Mouse (Mus musculus): ENCODE measurements around the gene Adam33. TPM values are rescaled to one million over a fixed set of nuclear protein-coding genes. Genes with fewer than 3 reads are reported as not detected.

Adam33 gene
- polyA plus RNA-seq, 1 experiment from 2014 or later, result 2.1 TPM

DNA sequence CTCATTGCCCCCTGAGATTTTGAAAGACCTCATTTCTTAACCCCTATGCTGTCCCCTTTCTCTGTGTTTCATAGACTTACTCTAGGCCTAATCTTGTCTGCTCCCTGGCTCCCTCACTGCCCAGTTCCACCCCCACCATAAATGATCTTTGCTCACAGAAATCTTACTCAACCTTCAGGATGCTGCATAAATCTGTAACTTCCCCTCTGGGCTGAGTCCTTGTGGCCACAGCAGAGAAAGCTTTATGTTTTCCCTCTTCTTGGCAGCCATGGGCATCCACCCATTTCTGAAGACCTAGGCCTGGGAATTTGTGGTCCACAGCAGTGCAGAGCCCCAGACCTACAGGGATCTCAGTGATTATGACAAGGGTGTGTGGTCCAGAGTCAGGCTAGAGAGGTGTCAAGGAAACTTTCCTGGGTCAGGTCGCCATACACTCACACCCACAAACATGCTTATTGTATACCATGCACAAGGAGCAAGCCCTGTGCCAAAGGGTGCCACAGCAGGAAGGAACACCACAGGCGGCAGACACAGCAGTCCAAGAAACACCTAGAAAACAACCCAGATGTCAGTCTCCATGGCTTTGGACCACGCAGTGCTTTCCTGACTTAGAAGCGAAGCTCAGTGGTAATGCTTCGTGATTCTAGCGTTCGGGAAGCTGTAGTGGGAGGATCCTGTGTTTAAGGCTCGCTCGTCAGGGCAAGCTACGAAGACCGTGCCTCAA is 23.2 kb upstream of the Adam33 start, which contains the start of gene Siglec1:
Siglec1 (minus strand) TSS at position 99 of the 724 bp plus-strand sequence.
- no peak within 1 kb of the TSS for H3K9ac ChIP-seq (replicated peaks)
- no peak for ATAC-seq (ENCODE audit: low FRiP score, low read depth)
- no peak within 1 kb of the TSS for H3K4me3 ChIP-seq
- H3K4me1 ChIP-seq, result no peaks in the 10 kb centered on the region
- 85% methylated on average over 11 of the region's 11 CpGs for WGBS
- no peak within 1 kb of the TSS for H3K27ac ChIP-seq (replicated peaks)
- no peaks in the 10 kb centered on the region for H3K27me3 ChIP-seq
- no peaks in the 10 kb centered on the region for H3K36me3 ChIP-seq
- no peak within 1 kb of the TSS for H3K4me2 ChIP-seq (replicated peaks)
- H3K9me3 ChIP-seq, result no peaks in the 10 kb centered on the region

DNA sequence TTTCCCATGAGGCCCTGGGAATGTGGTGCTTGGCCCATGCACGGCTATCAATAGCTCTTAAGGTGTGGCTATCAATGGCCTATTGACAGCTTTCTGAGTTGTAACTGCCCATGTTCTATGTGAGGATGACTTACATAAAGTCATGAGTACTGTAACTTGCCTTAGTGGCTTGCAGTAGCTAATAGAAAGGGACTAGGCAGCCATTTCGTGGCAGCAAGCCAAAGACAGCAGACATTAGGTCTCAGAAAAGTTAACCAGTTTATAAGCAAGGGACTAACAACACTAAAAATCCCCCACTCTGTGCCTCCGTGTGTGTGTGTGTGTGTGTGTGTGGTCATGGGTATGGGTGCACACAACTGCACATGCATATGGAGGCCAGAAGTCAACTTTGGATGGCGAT is 20.6 kb upstream of the Adam33 start:
- Histone ChIP-seq H3K36me3 (no peaks in the 10 kb centered on the region), H3K4me2 (replicated peaks) (no peak overlapping the region), H3K9ac (replicated peaks) (no peak overlapping the region), H3K4me3 (no peak overlapping the region), H3K27ac (replicated peaks) (no peak overlapping the region), H3K27me3 (no peaks in the 10 kb centered on the region), H3K4me1 (no peaks in the 10 kb centered on the region), H3K9me3 (no peaks in the 10 kb centered on the region)
- no peak for ATAC-seq (ENCODE audit: low FRiP score, low read depth)
- 93% methylated on average over 4 of the region's 4 CpGs for WGBS

DNA sequence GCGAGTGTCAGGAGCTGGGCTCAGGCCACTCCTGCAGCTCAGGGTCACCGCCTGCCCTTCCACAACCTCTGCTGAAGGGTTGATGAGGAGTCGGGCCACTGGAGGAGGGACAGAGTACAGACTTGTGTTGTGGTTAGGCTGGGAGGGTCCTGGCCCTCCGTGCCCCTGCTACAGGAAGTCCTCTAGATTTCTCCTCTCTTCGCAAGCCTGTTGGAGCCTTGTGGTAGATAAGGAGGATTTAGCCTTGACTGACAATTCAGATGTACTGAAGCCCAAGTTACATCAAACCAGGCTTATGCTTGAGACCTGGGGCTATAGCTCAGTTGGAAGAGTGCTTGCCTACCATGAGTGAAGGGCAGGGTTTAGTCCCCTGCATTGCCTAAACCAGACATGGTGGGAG is 16.9 kb upstream of the Adam33 start:
- Histone ChIP-seq H3K9me3 (no peaks in the 10 kb centered on the region), H3K27me3 (no peaks in the 10 kb centered on the region), H3K36me3 (no peaks in the 10 kb centered on the region), H3K9ac (replicated peaks) (no peak overlapping the region), H3K4me3 (no peak overlapping the region), H3K4me2 (replicated peaks) (no peak overlapping the region), H3K4me1 (no peaks in the 10 kb centered on the region), H3K27ac (replicated peaks) (no peak overlapping the region)
- 88% methylated on average over 5 of the region's 5 CpGs for whole genome bisulfite sequencing
- ATAC-seq (ENCODE audit: low FRiP score, low read depth), result no peak

DNA sequence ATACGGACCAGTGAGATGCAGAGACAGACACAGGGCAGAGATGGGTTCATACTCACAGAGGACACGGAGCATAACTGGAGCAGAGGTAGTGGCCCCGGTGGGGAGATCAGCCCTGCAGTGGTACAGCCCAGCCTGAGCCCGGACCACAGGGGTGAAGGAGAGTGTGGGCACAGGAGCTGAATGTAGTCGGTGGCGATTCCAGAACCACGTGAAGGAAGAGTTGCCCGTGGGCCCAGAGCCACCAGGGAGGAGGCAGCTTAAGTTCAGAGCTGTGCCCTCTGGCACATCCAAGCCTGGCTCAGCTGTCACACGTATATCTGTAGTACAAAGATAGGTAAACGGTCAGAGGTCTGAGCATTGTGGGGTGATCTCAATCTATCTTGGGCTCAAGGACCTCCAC is 8.9 kb upstream of the Adam33 start:
- H3K27me3 ChIP-seq, result no peaks in the 10 kb centered on the region
- WGBS, result 91% methylated on average over 10 of the region's 10 CpGs
- no peak overlapping the region for H3K9ac ChIP-seq (replicated peaks)
- no peaks in the 10 kb centered on the region for H3K4me1 ChIP-seq
- H3K36me3 ChIP-seq, result no peaks in the 10 kb centered on the region
- no peaks in the 10 kb centered on the region for H3K9me3 ChIP-seq
- ATAC-seq (ENCODE audit: low FRiP score, low read depth), result no peak
- H3K4me2 ChIP-seq (replicated peaks), result no peak overlapping the region
- no peak overlapping the region for H3K4me3 ChIP-seq
- H3K27ac ChIP-seq (replicated peaks), result no peak overlapping the region

DNA sequence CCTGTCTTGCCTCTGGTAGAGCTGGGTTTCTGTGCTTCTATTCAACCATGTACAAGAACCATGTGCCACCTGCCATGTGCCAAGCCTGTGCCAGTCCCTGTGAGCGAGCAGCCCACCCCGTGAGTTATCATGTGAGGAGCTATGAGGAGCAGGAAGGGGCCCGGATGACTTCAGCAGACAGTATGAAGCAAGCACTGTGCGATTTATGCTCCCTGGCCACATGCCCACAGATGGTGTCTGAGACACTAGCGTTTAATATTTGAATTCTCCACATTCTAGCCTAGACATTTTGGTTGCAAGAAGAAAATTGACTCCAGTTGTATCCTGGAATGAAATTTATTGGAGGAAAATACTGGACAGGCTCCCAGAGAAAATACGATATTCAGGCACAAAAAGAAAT is 3.9 kb upstream of the Adam33 start:
- H3K4me3 ChIP-seq, result no peak overlapping the region
- H3K27me3 ChIP-seq, result peaks cover 29% of the 10 kb centered on the region
- 81% methylated on average over 6 of the region's 6 CpGs for WGBS
- no peaks in the 10 kb centered on the region for H3K9me3 ChIP-seq
- H3K27ac ChIP-seq (replicated peaks), result no peak overlapping the region
- peaks cover 7% of the 10 kb centered on the region for H3K4me1 ChIP-seq
- no peaks in the 10 kb centered on the region for H3K36me3 ChIP-seq
- H3K4me2 ChIP-seq (replicated peaks), result no peak overlapping the region
- H3K9ac ChIP-seq (replicated peaks), result no peak overlapping the region
- ATAC-seq (ENCODE audit: low FRiP score, low read depth), result no peak

DNA sequence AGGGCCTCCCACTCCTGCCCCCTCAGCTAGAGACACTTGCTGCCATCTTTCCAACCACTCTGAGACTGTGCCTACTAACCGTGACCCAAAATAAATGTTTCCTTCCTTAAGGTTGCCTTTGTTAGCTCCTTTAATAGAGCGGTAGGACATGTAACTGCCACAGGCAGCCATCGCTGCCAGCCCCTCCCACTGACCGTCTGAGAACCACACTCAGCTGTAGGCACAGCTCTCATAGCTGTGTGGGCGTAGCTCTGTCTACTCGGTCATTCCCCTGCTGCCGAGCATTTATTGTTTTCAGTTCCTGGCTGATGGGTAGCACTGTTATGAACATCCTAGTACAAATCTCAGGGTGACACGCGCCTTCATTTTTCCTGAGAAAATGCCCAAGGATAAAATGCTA is 2.7 kb upstream of the Adam33 start:
- Histone ChIP-seq H3K9me3 (no peaks in the 10 kb centered on the region), H3K27me3 (peaks cover 40% of the 10 kb centered on the region), H3K4me2 (replicated peaks) (no peak overlapping the region), H3K27ac (replicated peaks) (no peak overlapping the region), H3K4me3 (no peak overlapping the region), H3K9ac (replicated peaks) (no peak overlapping the region), H3K4me1 (peaks cover 7% of the 10 kb centered on the region), H3K36me3 (no peaks in the 10 kb centered on the region)
- no peak for ATAC-seq (ENCODE audit: low FRiP score, low read depth)
- 69% methylated on average over 9 of the region's 9 CpGs for WGBS

DNA sequence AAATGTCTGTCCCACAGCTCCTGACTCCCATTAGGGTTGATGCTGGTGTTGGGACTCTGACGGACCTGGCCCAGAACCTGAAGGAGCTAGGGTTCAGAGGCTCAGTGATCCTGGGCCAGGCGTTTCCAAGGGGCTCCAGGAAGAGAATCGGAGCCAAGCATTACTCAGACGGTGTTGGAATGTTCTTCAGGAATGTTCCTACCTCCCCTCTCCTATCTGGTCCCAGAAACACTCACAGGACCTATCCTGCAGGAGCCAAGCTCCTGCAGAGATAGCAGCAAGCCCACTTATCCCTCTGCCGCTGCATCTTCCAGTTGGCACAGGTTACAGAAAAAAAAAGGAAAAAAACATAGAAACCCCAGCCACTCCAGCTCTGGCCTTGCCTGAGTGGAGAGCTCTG is 2.0 kb downstream of the Adam33 start:
- Histone ChIP-seq H3K27ac (replicated peaks) (no peak overlapping the region), H3K4me1 (peaks cover 7% of the 10 kb centered on the region), H3K36me3 (no peaks in the 10 kb centered on the region), H3K27me3 (peaks cover 66% of the 10 kb centered on the region), H3K4me2 (replicated peaks) (no peak overlapping the region), H3K4me3 (no peak overlapping the region), H3K9me3 (no peaks in the 10 kb centered on the region), H3K9ac (replicated peaks) (no peak overlapping the region)
- WGBS, result 69% methylated on average over 5 of the region's 5 CpGs
- no peak for ATAC-seq (ENCODE audit: low FRiP score, low read depth)

DNA sequence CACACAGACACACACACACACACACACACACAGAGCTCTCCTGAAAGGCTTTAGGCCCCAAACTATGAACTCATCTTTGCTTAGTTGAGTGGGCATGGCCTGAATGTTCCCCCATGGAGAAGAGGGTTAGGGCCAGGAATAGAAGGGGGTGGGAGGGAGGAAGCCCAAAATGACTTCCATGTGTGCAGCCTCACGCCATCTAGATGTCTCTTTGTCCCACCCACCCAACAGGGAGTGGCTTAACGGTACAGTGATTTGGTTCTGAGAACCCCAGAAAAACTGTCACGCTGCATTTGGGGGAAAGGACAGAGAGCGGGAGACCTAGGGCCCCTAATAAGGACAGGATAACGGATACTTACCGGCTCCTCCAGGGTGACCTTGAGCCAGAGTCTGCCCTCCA is 2.8 kb downstream of the Adam33 start:
- Histone ChIP-seq H3K9ac (replicated peaks) (no peak overlapping the region), H3K4me1 (peaks cover 12% of the 10 kb centered on the region), H3K36me3 (no peaks in the 10 kb centered on the region), H3K9me3 (no peaks in the 10 kb centered on the region), H3K27me3 (peaks cover 68% of the 10 kb centered on the region), H3K4me2 (replicated peaks) (no peak overlapping the region), H3K4me3 (no peak overlapping the region), H3K27ac (replicated peaks) (no peak overlapping the region)
- WGBS, result 64% methylated on average over 6 of the region's 6 CpGs
- ATAC-seq (ENCODE audit: low FRiP score, low read depth), result no peak

DNA sequence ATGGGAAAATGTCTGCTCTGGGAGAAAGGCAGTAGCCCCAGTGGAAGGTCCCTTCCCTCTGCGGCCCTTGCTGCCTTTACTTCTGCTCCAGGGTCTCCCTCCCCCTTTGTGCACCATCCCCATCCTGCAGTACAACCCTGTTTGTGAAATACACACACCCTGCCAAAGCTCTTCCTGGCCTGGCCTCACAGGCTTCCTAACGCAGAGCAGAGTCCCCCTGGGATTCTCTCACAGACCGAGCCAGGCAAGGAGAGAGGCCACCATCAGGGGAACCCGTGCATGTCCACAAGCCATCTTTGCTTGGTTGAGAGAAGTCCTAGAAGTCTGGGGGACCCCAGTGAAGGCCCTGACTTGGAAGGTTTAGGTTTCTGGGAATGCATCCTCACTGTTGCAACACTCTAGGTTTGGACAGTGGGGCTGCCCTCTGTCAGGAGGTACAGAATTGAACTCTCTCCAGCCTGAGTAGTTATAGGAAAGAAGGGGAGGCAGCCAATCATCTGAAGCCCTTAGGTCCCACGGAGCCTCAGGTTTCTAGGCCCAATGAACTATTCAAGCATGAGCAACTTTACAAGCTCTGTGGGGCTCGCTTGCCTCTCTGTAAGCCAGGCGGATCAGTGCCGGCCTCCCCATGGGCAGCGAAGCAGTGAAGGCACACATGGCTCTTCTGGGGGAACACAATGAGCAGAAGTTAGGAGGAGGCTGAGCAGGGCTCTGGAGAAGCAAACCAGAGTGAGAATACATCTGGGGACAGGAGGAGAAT is 3.7 kb downstream of the Adam33 start:
- peaks cover 75% of the 10 kb centered on the region for H3K27me3 ChIP-seq
- H3K4me3 ChIP-seq, result no peak overlapping the region
- 57% methylated on average over 9 of the region's 9 CpGs for WGBS
- no peak for ATAC-seq (ENCODE audit: low FRiP score, low read depth)
- H3K9me3 ChIP-seq, result no peaks in the 10 kb centered on the region
- H3K9ac ChIP-seq (replicated peaks), result no peak overlapping the region
- H3K36me3 ChIP-seq, result no peaks in the 10 kb centered on the region
- no peak overlapping the region for H3K4me2 ChIP-seq (replicated peaks)
- H3K4me1 ChIP-seq, result peaks cover 16% of the 10 kb centered on the region
- H3K27ac ChIP-seq (replicated peaks), result no peak overlapping the region

DNA sequence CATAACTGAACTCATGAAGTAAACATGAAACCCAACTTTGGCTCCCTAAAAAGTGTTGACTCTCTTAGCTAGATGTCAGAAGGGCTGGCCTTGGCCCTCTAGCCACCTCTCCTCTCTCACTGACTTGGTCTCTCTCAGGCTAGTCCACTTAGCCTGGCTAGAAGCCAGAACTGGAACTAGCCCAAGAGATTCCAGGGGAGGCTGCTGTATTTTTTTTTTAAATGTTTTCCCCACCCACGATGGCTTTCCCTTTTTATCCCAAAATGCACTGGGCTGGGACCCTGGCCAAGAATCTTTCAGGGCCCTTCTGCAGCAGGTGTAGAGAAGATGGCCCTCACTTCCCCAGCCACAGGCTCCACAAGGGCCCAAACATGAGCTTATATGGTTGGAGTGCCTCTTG is 4.2 kb downstream of the Adam33 start:
- H3K27me3 ChIP-seq, result peaks cover 75% of the 10 kb centered on the region
- H3K27ac ChIP-seq (replicated peaks), result no peak overlapping the region
- peaks cover 19% of the 10 kb centered on the region for H3K4me1 ChIP-seq
- H3K4me2 ChIP-seq (replicated peaks), result no peak overlapping the region
- no peak overlapping the region for H3K4me3 ChIP-seq
- no peaks in the 10 kb centered on the region for H3K9me3 ChIP-seq
- ATAC-seq (ENCODE audit: low FRiP score, low read depth), result no peak
- no peaks in the 10 kb centered on the region for H3K36me3 ChIP-seq
- no peak overlapping the region for H3K9ac ChIP-seq (replicated peaks)
- 83% methylated on average over 1 of the region's 1 CpGs for WGBS

DNA sequence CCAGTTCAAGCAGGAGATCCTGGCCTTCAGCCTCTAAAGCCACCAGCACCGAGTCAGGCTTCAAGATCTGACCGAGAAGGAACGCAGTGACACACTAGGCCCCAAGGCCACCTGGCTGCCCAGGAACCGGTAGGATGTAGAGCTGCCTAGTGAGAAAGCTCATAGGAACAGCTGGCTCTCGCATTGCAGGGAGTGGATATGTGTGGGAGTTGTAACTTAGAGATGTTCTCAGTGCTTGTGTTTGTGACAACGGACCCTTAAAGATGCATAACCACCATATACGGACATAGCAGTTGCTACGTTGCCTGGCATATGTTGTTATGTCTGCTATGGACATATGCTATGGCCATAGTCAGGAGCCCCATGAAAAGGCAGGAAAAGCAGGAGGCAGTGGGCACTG is 4.9 kb downstream of the Adam33 start:
- H3K4me2 ChIP-seq (replicated peaks), result no peak overlapping the region
- no peaks in the 10 kb centered on the region for H3K36me3 ChIP-seq
- no peak overlapping the region for H3K27ac ChIP-seq (replicated peaks)
- H3K27me3 ChIP-seq, result peaks cover 78% of the 10 kb centered on the region
- peaks cover 25% of the 10 kb centered on the region for H3K4me1 ChIP-seq
- H3K9ac ChIP-seq (replicated peaks), result no peak overlapping the region
- ATAC-seq (ENCODE audit: low FRiP score, low read depth), result no peak
- no peak overlapping the region for H3K4me3 ChIP-seq
- 94% methylated on average over 8 of the region's 8 CpGs for WGBS
- H3K9me3 ChIP-seq, result no peaks in the 10 kb centered on the region

DNA sequence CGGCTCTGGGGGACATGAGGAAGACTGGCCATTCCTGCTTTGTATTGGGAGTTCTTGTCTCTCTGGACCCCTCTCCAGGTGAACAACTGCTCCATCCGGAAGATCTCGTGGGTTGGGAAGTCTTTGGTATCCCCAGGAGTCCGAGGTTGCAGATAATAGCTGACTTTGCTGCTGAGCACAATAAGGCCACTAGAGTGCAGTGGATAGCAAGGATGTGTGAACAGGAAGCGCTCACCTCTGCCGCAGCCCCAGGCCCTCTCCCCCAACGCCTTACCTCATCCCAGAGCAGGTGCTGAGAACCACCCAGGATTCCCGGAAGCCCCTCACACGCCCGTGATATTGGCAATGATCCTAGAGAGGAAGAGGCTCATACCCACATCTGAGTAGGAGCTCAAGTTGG is 7.4 kb downstream of the Adam33 start:
- Histone ChIP-seq H3K4me2 (replicated peaks) (peak overlapping the region; percentile 31; the same call in 1 of the 2 replicates), H3K27me3 (peaks cover 79% of the 10 kb centered on the region)
- 2% methylated on average over 10 of the region's 10 CpGs for WGBS

More for the DNA sequence above, 7.4 kb downstream of the Adam33 start:
- Histone ChIP-seq H3K9ac (replicated peaks) (no peak overlapping the region), H3K27ac (replicated peaks) (no peak overlapping the region), H3K4me3 (no peak overlapping the region), H3K36me3 (no peaks in the 10 kb centered on the region), H3K9me3 (no peaks in the 10 kb centered on the region), H3K4me1 (peaks cover 21% of the 10 kb centered on the region)
- no peak for ATAC-seq (ENCODE audit: low FRiP score, low read depth)
